Mouse (Mus musculus) liver, embryonic 14.5 days (tissue): ENCODE data around the gene Tatdn3.

ENCODE experiments used
- CTCF ChIP-seq: IDR thresholded peaks from 2 replicates; pipeline ENCODE4 v1.5.1; 2016; ENCODE audit warnings: antibody characterized with exemption, low read depth, control low read depth
- EP300 ChIP-seq: IDR thresholded peaks from 2 replicates; pipeline ENCODE4 v1.6.1; 2016; ENCODE audit warnings: antibody characterized with exemption, low read depth

- TF ChIP-seq EP300, result no peak
- TF ChIP-seq CTCF, result no peak
These were observed 35.3 kb upstream of the Tatdn3 start, which contains the start of gene Batf3 for GRCm38 (mm10) chr1:191097802-191098747.
